Mouse (Mus musculus) cerebral cortex, adult 2 months (tissue): ENCODE measurements around the gene Cd180.

Experiments used
- WGBS: fragments of 180-500 bp; shearing (Covaris S2); methylation state at CpG from one replicate; pipeline ENCODE4 v1.1.7; 2018; 5-methylcytosine and 5-hydroxymethylcytosine counted together

Cd180 gene

DNA sequence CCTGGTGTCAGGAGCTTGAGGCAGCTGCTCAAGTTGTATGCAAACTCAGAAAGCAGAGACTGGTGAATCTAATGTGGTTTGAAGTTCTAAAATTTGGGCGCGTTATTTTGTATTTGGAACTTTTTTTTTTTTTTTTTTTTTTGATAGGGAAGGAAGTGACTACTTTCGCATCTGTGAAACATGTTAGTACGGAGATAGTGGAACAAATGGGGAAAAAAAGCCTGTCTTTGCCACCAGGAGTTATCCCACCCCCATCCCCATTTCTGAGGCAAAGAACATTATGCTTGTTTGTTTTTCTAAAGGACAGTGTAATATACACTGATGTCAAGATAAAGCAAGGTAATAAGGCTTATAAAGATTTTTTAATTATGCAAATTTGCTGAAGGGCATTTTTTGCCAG, 15.8 kb upstream of the Cd180 start:
- 81% methylated on average over 4 of the region's 4 CpGs for WGBS

DNA sequence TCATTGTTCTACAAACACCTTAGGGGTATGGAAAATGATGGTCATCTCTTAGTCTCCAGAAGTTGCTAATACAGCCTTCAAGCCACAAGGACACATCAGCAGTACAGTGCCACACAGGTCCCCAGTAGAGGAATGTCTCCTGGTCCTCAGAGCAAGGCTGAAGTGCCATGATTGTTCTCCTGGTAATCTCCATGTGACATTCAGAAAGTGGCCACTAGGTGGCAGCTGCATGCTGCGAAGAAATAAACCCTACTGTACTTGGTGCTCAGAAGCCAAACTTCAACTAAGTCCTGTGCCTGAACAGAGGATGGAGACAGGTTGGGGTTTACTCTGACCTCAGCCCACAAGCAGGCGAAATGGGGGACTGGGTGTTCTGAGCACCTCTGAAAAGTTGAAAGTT, 14.9 kb upstream of the Cd180 start:
- 2% methylated on average over 2 of the region's 2 CpGs for WGBS

DNA sequence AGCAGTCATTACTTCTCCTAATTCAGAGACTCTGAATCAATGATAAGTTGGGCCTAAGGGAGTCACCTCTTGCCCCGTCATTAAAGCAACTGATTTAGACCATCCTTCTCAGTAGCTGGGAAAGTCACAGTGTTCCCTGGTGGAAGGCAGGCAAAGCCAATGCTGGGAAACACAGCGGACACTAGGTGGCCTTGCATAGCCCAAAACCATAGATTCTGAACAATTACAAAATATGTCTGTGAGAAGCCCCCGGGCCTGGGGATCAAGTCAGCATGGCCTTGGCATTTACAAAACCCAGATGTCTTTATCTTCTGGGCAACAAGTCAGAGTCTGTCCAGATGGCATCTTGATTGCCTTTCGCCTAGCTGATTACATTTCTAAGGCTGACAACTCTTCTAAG, 8.5 kb upstream of the Cd180 start:
- WGBS: 73% methylated on average over 4 of the region's 4 CpGs

DNA sequence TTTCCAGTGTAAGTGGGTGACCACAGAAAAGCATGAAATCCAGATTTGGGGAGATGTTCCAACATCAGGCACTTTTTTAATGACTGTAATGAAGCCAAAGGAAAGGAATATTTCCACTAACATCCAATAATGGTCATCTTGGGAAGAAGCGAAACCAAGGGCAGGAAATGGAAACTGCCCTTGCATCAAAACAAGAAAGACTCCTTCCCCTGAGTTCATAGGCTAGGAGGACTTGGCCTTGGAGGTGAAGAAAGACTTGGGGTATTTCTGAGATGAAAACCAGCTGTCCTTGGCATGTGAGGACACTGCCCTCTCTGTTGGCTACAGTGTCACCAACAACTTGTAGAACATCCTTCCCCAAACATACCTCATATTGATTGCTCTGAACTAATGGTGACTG, 5.2 kb upstream of the Cd180 start:
- WGBS: 81% methylated on average over 1 of the region's 1 CpGs

DNA sequence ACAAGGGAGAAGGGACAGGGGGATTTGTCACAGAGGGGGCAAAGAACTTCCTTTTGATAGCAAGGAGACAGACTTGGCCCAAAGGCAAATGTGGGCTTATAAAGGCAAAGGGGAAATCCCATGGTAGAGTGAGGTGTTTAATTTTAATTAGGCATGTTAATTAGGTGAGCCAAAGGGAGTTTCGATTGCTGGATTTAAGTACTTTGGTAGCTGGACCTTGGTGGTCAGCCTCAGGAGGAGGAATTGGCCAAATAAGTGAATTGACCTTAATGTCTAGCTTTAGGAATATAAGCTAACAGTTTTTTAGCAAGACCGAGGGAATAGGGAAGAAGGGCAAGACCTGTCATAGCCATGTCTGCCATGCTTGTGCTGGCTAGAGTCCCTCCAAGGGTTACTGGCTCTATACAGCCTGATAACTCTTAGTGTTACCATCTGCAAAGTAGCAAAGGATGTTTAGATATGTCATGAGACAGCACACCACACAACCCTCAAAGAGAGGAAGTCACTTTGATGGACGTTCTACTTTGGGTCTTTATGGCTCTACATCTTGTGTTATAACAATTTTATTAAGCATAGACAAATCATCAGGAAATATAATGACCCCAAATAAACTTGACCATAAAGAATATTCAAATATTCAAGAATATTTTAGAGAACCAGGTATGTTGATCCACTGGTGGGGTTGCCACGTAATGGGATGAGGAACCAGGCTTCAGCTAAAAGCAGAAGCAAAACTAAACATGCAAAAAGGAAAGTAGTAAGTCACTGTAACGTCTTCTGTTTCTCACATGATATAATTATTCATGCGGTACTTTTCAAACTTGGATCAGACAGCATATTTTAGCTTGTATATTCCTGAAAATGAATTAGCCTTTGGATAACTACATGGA, 3.9 kb upstream of the Cd180 start:
- WGBS: 84% methylated on average over 6 of the region's 6 CpGs

DNA sequence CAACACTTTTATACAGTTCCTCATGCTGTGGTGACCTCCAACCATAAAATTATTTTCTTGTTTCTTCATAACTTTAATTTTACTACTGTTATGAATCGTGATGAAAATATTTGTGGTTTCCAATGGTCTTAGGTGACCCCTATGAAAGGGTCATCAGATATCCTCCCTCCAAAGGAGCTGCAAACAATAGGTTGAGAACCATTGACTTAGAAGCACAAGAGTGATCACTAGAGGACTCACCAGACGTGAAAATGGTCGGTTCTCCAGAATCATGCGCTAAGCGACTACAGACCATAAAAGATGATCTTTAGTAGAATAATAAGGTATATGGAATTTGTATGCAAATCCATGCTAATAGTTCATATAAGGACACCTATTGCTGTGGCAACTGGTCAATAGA, 3.2 kb upstream of the Cd180 start:
- WGBS: 90% methylated on average over 5 of the region's 5 CpGs

DNA sequence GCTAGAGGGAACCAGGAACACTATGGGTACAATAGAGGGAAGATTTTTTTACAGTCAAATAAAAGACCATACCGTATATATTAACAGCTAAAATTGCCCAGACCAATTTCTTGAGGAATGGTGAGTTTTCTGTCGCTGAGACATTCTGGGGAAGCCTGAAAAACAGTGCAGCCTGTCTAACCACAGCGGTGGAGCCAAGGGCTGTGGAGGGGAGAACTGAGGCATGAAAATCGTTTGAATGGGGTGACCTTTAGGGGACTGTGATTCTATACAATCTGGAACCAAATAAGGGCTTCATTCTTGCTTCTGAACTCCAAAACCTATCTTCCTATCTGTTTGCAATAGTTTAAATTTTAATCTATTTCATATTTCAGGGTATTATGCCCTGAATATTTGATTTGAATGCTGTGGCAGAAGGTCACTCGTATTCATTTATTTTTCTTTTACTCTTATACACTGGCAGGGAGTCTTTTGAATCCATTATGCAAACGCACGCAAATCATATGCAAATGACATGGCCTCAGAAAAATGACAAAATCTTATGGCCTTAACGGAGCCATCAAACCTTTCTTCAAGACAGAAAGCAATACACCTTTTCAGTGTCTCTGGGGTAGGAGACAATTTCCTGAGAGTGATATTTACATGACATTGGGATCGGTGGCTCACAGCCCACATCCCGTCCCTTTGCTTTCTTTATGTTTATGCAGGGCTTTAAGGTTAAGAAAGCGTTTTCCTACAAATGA, 1.8 kb upstream of the Cd180 start:
- 73% methylated on average over 11 of the region's 11 CpGs for WGBS

DNA sequence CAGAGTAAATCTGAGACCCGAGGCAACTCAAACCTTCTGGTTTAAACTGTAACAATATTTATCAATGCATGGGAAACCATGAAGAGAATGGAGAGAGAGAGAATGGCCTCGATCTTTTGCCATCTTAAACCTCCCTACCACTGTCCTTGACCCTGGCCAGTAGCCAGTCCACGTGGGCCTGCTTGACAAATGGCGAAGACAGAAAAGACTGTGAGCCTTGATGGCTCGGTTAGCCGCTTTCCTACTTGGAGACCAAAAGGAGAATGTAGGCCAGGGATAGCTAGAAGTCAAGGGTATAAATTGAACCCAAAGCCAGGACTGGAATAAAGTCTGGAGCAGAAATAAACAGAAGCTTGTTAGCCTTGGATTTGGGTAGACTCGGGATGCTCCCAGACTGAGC, 796 bp downstream of the Cd180 start:
- 82% methylated on average over 7 of the region's 7 CpGs for WGBS

DNA sequence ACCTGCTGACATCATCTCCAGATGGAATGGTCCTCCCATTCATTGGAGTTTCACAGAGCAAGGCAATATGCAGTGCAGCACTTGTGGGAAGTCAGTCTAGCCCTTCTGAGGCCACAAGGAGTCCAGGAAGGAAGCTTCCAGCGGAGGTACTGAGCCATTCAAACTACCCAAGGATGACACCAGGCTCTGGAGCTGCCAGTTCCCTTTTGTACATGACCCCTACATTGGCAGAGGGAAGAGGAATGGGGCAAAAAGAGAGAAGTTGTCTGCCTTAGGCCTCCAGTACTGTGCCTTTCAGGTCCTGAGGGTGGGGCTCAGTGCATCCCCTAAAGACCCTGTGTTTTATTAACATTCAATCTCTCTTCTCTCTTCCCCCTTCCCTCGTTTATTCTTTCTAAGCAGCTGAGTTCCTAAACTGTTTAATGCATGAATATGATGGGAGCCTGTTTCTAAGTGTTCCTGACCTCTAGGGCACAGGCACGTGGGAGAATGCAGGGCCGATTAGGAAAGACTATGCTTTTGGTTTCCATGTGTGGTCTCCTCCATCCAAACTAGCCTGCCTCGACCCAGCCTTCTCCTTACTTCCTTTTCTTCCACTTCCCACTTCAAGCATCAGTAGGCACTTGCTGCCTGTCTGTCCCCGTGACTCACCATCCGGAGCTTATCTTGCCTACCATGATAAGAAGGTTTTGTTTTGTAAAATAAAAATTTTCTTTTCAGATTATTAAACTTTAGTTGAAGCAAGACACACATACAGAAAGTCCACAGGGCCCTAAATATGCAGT, 2.0 kb downstream of the Cd180 start:
- WGBS: 89% methylated on average over 7 of the region's 7 CpGs

DNA sequence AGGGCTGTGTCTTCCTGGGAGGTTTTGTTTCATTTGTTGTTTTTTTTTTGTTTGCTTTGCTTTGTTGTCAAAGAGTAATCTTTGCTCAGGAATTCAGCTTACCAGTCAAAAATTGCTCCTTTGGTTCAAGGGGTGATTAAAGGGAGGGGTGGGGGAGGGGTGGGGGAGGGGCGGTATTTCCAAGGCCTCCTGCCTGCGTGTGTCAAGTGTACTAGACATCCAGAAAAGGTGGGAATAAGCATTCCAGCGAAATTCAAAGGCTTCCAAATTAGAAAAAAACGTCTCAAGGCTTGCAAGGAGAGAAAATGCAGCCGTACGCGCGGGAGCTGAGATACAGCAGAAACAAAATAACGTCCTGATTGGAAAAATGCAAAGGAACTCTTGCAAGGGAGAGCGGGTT, 5.0 kb downstream of the Cd180 start:
- WGBS: 6% methylated on average over 10 of the region's 10 CpGs

DNA sequence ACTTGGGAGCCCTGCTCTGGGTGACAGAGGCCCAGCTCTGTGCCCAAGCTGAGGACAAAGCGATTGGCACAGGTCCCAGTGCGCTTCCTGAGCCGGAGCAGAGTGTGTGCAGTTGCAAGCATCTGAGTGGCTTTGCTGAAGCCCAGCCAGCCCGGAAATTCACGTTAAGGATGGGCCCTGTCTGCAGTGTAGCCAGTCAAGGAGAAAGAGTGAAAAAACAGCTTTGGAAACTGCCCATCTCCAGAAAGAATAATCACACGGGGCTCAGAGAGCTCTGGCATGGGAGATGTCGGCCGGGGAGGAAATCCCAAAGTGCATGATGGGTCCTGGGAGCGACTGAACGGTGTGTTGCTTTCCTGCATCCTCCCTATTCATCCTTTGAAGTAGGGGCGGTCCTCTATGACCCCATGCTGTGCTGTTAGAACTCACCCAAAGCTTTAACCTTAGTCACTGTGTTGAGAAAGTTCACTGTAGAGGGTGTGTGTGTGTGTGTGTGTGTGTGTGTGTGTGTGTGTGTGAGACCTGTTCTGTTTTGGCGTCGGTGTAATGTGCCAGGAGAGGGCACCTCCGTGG, 5.5 kb downstream of the Cd180 start:
- 15% methylated on average over 14 of the region's 14 CpGs for WGBS

DNA sequence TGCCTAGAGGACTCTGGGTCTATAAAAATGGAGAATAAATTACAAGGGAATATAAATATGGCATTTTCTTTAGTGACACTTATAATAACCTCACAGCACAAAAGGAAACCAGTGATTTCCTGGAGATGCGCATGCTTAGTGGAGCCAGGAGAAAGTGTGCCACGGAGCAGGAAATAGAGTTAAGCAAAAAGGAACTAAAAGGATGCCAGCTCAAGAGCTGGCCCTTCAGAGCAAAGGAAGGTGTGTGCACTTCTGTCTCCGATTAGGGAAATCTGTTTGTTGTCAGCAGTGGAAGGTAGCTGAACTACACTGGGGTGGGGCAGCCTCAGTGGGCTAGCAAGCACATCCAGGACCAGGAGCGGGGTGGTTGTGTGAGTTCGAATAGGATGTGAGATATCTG, 6.8 kb downstream of the Cd180 start:
- WGBS: 87% methylated on average over 5 of the region's 5 CpGs

DNA sequence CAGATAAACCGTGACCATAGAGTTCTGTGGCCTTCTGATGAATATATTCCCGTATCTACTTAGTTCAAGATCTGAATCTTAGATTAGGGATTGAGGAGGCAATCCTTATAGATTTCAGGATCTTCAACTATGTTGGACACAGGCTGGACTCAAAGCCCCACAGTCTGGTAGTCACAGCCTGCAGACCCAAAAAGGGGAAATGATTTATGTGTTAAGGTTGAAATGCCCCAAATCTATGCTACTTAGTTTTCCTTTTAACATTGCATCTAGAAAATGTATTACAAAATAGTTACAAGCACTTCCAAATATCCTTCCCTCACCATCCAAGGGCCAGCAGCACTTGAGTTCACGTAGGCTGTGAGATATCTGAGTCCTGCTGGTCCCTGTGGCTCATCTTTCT, 7.4 kb downstream of the Cd180 start:
- WGBS: 95% methylated on average over 3 of the region's 3 CpGs

DNA sequence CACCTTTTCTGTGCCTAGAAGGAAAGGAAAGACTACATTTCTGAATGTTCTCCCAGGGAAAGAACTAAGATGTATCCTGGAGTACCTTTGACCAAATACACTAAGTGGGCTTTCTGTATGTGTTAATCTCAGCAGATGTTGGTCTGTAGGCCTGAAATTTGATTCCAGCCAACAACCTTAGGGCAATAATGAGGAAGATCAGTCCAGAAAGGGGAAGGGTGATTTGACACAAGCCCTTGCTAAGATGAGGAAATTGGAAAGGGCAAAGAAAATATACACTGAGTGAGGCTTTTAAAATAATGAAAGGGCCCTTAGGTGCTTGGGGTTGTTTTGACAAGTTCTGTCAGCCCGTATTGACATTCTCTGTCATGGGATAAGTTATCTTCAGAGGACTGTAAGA, 23.6 kb downstream of the Cd180 start:
- 81% methylated on average over 1 of the region's 1 CpGs for WGBS

DNA sequence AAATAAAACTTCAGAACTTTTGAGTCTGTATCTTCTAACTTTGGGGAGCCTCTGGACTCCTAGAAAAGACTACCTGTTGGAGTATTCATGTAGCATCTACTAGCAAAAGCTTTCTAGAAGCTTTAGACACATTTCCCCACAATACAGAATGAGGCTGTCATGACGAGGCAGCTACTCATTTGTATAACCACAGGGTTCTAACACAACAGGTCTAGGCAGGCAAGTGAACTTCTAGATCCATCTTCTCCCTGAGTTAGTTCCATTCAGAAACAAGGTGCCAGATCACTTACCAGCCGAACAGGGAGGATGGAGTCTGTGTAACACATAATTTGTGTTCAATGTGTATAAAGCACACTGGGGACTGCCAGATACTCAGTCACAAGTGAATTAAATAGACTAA, 32.5 kb downstream of the Cd180 start:
- WGBS: 77% methylated on average over 2 of the region's 2 CpGs

DNA sequence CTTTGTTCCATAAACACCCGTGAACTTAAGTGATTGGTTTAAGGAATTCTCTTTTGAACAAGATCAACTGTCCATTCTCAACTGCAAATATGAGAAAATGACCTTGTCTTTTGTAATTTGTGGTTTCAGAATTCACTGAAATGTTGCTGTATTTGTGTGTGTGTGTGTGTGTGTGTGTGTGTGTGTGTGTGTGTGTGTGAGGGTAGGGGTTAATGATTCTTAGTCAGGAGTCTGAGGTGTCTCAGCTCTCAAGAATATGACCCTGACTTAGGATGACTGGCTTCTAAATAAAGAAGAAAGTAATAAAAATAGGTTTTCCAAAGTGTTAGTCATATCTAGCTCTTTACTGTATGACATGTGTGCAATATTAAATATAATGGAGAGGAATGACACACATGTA, 33.5 kb downstream of the Cd180 start:
- 75% methylated on average over 1 of the region's 1 CpGs for WGBS

DNA sequence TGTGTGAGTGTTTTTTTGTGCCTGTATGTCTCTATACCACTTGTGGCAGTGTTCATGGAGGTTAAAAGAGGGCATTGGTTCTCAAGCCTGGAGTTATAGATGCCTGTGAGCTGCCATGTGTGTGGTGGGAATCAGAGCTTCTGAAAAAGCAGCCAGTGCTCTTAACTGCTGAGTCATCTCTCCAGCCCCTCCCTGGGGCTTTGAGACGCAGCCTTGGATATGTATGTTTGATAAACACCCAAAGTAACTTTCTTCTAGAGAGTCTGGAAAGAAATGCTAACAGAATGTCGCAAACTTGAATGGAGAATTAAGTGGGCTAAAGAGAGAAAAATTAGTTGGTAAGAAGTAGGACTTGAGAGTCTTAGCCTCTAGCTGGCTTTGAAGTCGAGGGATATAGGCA, 34.7 kb downstream of the Cd180 start:
- 59% methylated on average over 3 of the region's 3 CpGs for WGBS

DNA sequence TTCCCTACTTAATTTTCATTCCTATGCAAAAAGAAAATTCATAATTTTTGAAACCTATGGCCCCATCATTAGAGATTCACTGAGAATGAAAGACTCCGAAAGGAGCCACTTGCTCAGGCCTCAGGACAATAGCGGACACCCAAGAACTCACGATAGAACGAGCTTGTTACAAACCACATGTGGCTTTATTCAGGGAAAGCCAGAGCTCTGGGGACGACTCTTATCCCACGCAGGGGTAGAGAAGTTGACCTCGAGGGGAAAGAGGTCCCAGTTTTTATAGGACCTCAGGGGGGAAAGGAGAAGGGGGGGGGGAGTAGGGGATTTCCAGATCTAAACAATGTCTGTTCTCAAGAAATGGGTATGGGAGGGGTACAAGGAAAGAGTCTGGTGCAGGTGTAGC, 35.6 kb downstream of the Cd180 start:
- WGBS: 66% methylated on average over 7 of the region's 7 CpGs

DNA sequence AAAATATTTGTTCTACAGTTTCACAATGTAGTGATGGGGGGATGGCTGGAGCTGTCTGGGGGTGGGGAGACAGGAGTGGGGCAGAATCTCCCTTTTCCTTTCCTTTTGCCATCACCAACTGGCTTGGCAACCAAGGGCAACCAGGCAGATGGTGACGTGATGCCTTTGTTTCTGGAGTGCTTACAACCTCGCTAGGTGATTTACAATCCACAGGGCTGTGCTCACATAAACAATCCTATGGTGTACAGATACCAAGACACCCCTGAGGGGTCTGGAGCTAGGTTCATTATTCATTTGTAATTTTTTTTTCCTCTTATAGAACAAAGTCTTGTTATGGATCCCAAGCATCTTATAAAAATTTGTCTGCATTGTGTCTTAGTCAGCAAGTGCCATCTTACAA, 39.7 kb downstream of the Cd180 start:
- 79% methylated on average over 2 of the region's 2 CpGs for WGBS

DNA sequence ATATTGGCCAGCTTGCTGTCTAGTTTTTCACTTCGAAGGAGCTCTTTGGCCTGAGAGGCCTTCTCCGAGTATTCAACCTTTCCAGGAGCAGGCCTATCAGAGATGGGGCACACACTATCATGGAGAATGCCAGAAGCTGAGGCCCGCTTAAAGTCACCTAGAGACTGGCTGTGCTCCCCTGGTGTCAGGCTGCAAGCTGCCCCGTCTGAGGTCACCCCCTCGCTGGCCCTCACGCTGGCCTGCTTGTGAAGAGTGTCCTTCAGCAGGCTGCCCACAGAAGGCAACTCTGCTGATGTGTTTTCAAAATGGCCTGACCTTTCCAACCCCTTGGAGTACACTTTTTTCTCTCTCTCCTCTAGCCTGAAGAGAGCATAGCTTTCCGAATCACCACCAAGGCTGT, 44.5 kb downstream of the Cd180 start:
- WGBS: 92% methylated on average over 7 of the region's 7 CpGs

DNA sequence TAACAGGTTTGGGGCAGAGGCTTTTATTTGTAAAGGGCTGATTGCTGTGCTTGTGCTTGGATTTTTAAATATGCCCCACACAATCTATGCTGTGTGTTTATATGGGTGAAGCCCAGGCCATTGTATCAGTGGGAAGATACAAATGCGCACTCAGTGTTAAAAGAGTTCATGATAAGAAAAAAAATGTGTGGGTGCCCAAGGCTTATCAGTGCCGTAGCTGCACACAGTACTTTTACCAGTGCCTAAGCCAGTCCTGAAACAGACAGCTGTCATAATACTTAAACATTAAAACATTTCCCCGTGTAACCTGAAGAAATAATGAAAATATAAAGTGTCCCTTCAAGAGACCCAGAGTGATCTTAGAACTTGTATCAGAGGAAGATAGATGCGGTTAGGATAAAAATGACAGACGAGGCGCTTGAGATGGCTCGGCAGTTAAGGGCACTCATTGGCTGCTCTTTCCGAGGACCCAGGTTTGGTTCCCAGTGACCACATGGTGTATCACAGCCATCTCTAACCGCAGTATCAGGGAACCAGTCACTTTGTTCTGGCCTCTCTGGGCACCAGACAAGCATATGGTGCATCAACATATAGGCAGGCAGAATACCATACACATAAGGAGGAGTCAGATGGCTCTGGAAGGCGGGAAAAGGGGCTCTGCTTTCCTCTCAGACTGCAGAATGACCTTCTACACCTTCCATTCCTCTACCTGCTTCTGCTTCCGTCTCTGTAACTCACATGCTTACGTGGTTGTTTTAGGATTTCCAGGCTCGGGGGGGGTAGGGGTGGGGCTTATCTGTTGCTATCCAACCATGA, 46.6 kb downstream of the Cd180 start:
- 87% methylated on average over 13 of the region's 13 CpGs for WGBS
